Mouse (Mus musculus) embryonic facial prominence, embryonic 15.5 days (tissue): ENCODE data around the gene Rnase4. TPM values are rescaled to one million over a fixed set of nuclear protein-coding genes. Genes with fewer than 3 reads are reported as not detected.

ENCODE experiments used
- ATAC-seq: fragments of 200-750 bp; cut with Nextera tagmentation; 2 replicates; pipeline ENCODE4 v1.8.0; 2017; ENCODE audit warnings: low read depth, moderate TSS enrichment; ENCODE audit not compliant: insufficient number of reproducible peaks, low FRiP score, low TSS enrichment
- H3K27ac ChIP-seq: fragments of 300-500 bp; sonication (generic); replicated peaks from 2 replicates; pipeline ENCODE4 v1.5.1; 2015; ENCODE audit warnings: mild to moderate bottlenecking, inconsistent platforms
- H3K27me3 ChIP-seq: fragments of 300-500 bp; sonication (generic); 2 replicates; pipeline ENCODE4 v1.6.1; 2015; ENCODE audit warnings: inconsistent platforms
- H3K36me3 ChIP-seq: fragments of 300-500 bp; sonication (generic); 2 replicates; pipeline ENCODE4 v1.6.1; 2015; ENCODE audit warnings: mild to moderate bottlenecking, inconsistent platforms
- H3K4me1 ChIP-seq: fragments of 300-500 bp; sonication (generic); 2 replicates; pipeline ENCODE4 v1.6.1; 2015; ENCODE audit warnings: inconsistent platforms
- H3K4me2 ChIP-seq: fragments of 300-500 bp; sonication (generic); replicated peaks from 2 replicates; pipeline ENCODE4 v1.6.1; 2015; ENCODE audit warnings: mild to moderate bottlenecking, inconsistent platforms
- H3K4me3 ChIP-seq: fragments of 300-500 bp; sonication (generic); replicated peaks from 2 replicates; pipeline ENCODE4 v1.5.1; 2015; ENCODE audit warnings: mild to moderate bottlenecking, inconsistent platforms
- H3K9ac ChIP-seq: fragments of 300-500 bp; sonication (generic); 2 replicates; pipeline ENCODE4 v1.6.1; 2015; ENCODE audit warnings: inconsistent platforms
- H3K9me3 ChIP-seq: fragments of 300-500 bp; sonication (generic); replicated peaks from 2 replicates; pipeline ENCODE4 v1.6.1; 2016; ENCODE audit warnings: inconsistent platforms
- WGBS: fragments of 180-500 bp; shearing (Covaris S2); methylation state at CpG from one replicate; pipeline ENCODE4 v1.1.7; 2015; 5-methylcytosine and 5-hydroxymethylcytosine counted together
- polyA plus RNA-seq: library from polyadenylated mRNA; unstranded; fragments of >200 nt; fragmentation: Nextera tagmentation; extraction: Ambion mirVana; gene quantifications from 2 replicates; pipeline ENCODE4 v1.2.1, GENCODE M21; 2015

Rnase4 gene
- polyA plus RNA-seq, 1 experiment from 2014 or later: 57.1 TPM

- no peaks in the 10 kb centered on the region for H3K36me3 ChIP-seq
- ATAC-seq: no peak
- no peaks in the 10 kb centered on the region for H3K27me3 ChIP-seq
- no peak overlapping the region for H3K4me3 ChIP-seq
- H3K9me3 ChIP-seq: 0 out of 2 replicates have a peak, but pooled peaks cover 5% of the 10 kb centered on the region
- WGBS: 89% methylated on average over 9 of the region's 9 CpGs
- no peak overlapping the region for H3K9ac ChIP-seq
- H3K4me2 ChIP-seq: no peak overlapping the region
- no peak overlapping the region for H3K27ac ChIP-seq
- H3K4me1 ChIP-seq: no peaks in the 10 kb centered on the region
Measured at GRCm38 (mm10) chr14:51130315-51130940, 39.6 kb downstream of the Rnase4 start.

GRCm38 (mm10) chr14:51131086-51131815, 40.4 kb downstream of the Rnase4 start:
- ATAC-seq: no peak

GRCm38 (mm10) chr14:51132372-51132771, 41.5 kb downstream of the Rnase4 start:
- Histone ChIP-seq H3K27me3 (no peaks in the 10 kb centered on the region), H3K9me3 (no peaks in the 10 kb centered on the region), H3K27ac (no peak overlapping the region), H3K4me1 (no peaks in the 10 kb centered on the region), H3K9ac (no peak overlapping the region), H3K4me3 (no peak overlapping the region), H3K4me2 (no peak overlapping the region), H3K36me3 (no peaks in the 10 kb centered on the region)
- ATAC-seq: no peak
- WGBS: 89% methylated on average over 4 of the region's 4 CpGs

More at GRCm38 (mm10) chr14:51131086-51131815, 40.4 kb downstream of the Rnase4 start:
- no peaks in the 10 kb centered on the region for H3K36me3 ChIP-seq
- 67% methylated on average over 7 of the region's 7 CpGs for WGBS
- H3K27ac ChIP-seq: no peak overlapping the region
- no peaks in the 10 kb centered on the region for H3K9me3 ChIP-seq
- H3K27me3 ChIP-seq: no peaks in the 10 kb centered on the region
- no peaks in the 10 kb centered on the region for H3K4me1 ChIP-seq
- no peak overlapping the region for H3K4me3 ChIP-seq
- no peak overlapping the region for H3K4me2 ChIP-seq
- no peak overlapping the region for H3K9ac ChIP-seq

- no peak for ATAC-seq
- H3K27me3 ChIP-seq: no peaks in the 10 kb centered on the region
- no peak overlapping the region for H3K27ac ChIP-seq
- H3K36me3 ChIP-seq: no peaks in the 10 kb centered on the region
- no peak overlapping the region for H3K4me3 ChIP-seq
- WGBS: 67% methylated on average over 2 of the region's 2 CpGs
- H3K4me1 ChIP-seq: no peaks in the 10 kb centered on the region
- no peak overlapping the region for H3K4me2 ChIP-seq
- no peak overlapping the region for H3K9ac ChIP-seq
- no peaks in the 10 kb centered on the region for H3K9me3 ChIP-seq
Measured at GRCm38 (mm10) chr14:51140342-51140741, 49.5 kb downstream of the Rnase4 start.

GRCm38 (mm10) chr14:51142119-51142518, 51.2 kb downstream of the Rnase4 start:
- H3K4me1 ChIP-seq: no peaks in the 10 kb centered on the region
- 76% methylated on average over 4 of the region's 4 CpGs for WGBS
- H3K4me2 ChIP-seq: no peak overlapping the region
- no peaks in the 10 kb centered on the region for H3K36me3 ChIP-seq
- ATAC-seq: no peak
- no peak overlapping the region for H3K4me3 ChIP-seq
- no peak overlapping the region for H3K27ac ChIP-seq
- no peaks in the 10 kb centered on the region for H3K27me3 ChIP-seq
- H3K9ac ChIP-seq: no peak overlapping the region
- H3K9me3 ChIP-seq: no peaks in the 10 kb centered on the region

GRCm38 (mm10) chr14:51142568-51142967, 51.7 kb downstream of the Rnase4 start:
- ATAC-seq: no peak
- H3K4me3 ChIP-seq: no peak overlapping the region
- no peak overlapping the region for H3K27ac ChIP-seq
- no peaks in the 10 kb centered on the region for H3K4me1 ChIP-seq
- WGBS: 74% methylated on average over 3 of the region's 3 CpGs
- no peaks in the 10 kb centered on the region for H3K27me3 ChIP-seq
- no peaks in the 10 kb centered on the region for H3K9me3 ChIP-seq
- H3K9ac ChIP-seq: no peak overlapping the region
- no peak overlapping the region for H3K4me2 ChIP-seq
- H3K36me3 ChIP-seq: no peaks in the 10 kb centered on the region

GRCm38 (mm10) chr14:51143287-51143686, 52.4 kb downstream of the Rnase4 start:
- no peak for ATAC-seq
- H3K36me3 ChIP-seq: no peaks in the 10 kb centered on the region
- no peaks in the 10 kb centered on the region for H3K27me3 ChIP-seq
- H3K9ac ChIP-seq: no peak overlapping the region
- no peak overlapping the region for H3K27ac ChIP-seq
- no peaks in the 10 kb centered on the region for H3K4me1 ChIP-seq
- H3K4me3 ChIP-seq: no peak overlapping the region
- 52% methylated on average over 4 of the region's 4 CpGs for WGBS
- no peak overlapping the region for H3K4me2 ChIP-seq
- H3K9me3 ChIP-seq: no peaks in the 10 kb centered on the region

- no peaks in the 10 kb centered on the region for H3K9me3 ChIP-seq
- no peak overlapping the region for H3K4me3 ChIP-seq
- no peaks in the 10 kb centered on the region for H3K36me3 ChIP-seq
- no peak for ATAC-seq
- no peaks in the 10 kb centered on the region for H3K27me3 ChIP-seq
- H3K4me2 ChIP-seq: no peak overlapping the region
- no peaks in the 10 kb centered on the region for H3K4me1 ChIP-seq
- H3K9ac ChIP-seq: no peak overlapping the region
- H3K27ac ChIP-seq: no peak overlapping the region
- WGBS: 69% methylated on average over 2 of the region's 2 CpGs
Measured at GRCm38 (mm10) chr14:51143937-51144336, 53.1 kb downstream of the Rnase4 start.

- no peak for ATAC-seq
- Histone ChIP-seq H3K9me3 (no peaks in the 10 kb centered on the region), H3K27ac (no peak overlapping the region), H3K27me3 (no peaks in the 10 kb centered on the region), H3K4me2 (no peak overlapping the region), H3K4me1 (no peaks in the 10 kb centered on the region), H3K9ac (no peak overlapping the region), H3K36me3 (no peaks in the 10 kb centered on the region), H3K4me3 (no peak overlapping the region)
- 95% methylated on average over 4 of the region's 4 CpGs for WGBS
Measured at GRCm38 (mm10) chr14:51144451-51144850, 53.6 kb downstream of the Rnase4 start.

GRCm38 (mm10) chr14:51145521-51145920, 54.6 kb downstream of the Rnase4 start:
- no peaks in the 10 kb centered on the region for H3K4me1 ChIP-seq
- no peaks in the 10 kb centered on the region for H3K9me3 ChIP-seq
- no peak overlapping the region for H3K4me3 ChIP-seq
- H3K4me2 ChIP-seq: no peak overlapping the region
- 71% methylated on average over 6 of the region's 6 CpGs for WGBS
- no peaks in the 10 kb centered on the region for H3K27me3 ChIP-seq
- no peaks in the 10 kb centered on the region for H3K36me3 ChIP-seq
- H3K27ac ChIP-seq: no peak overlapping the region
- H3K9ac ChIP-seq: no peak overlapping the region
- ATAC-seq: no peak

- Histone ChIP-seq H3K27me3 (no peaks in the 10 kb centered on the region), H3K4me1 (no peaks in the 10 kb centered on the region), H3K9me3 (no peaks in the 10 kb centered on the region), H3K4me3 (no peak within 1 kb of the TSS), H3K36me3 (no peaks in the 10 kb centered on the region), H3K9ac (no peak within 1 kb of the TSS), H3K4me2 (no peak within 1 kb of the TSS), H3K27ac (no peak within 1 kb of the TSS)
- 57% methylated on average over 2 of the region's 2 CpGs for WGBS
- ATAC-seq: no peak
Measured at GRCm38 (mm10) chr14:51146685-51147084, 55.8 kb downstream of the Rnase4 start, which contains the start of gene Rnase1. Gene Rnase1, minus strand, starts transcription at chr14:51146785.
